Mouse (Mus musculus) MEL (cell line): ENCODE results near the gene Pmpca.

Experiments
- MEF2A ChIP-seq: IDR thresholded peaks from 2 replicates; pipeline ENCODE4 v1.6.1; 2014; ENCODE audit warnings: low read depth, mild to moderate bottlenecking, inconsistent platforms, low read length, improper control_type of control experiment; ENCODE audit not compliant: poor library complexity, insufficient replicate concordance, severe bottlenecking; ENCODE audit errors: extremely low read depth
- POLR2A ChIP-seq, 2 experiments: IDR thresholded peaks; 2 replicates each; pipeline ENCODE4 v1.6.1; 2011 to 2012; ENCODE audit warnings: low read length in 2 of 2, mild to moderate bottlenecking in 2 of 2, control low read depth in 1 of 2, improper control_type of control experiment in 1 of 2, low read depth in 1 of 2, moderate library complexity in 1 of 2; ENCODE audit not compliant: control insufficient read depth in 1 of 2, insufficient read depth in 1 of 2, poor library complexity in 1 of 2
- ZC3H11A ChIP-seq: IDR thresholded peaks from 2 replicates; pipeline ENCODE4 v1.6.1; 2012; ENCODE audit warnings: low read depth, mild to moderate bottlenecking, inconsistent platforms, low read length, improper control_type of control experiment
- ZKSCAN1 ChIP-seq: IDR thresholded peaks from 2 replicates; pipeline ENCODE4 v1.6.1; 2012; ENCODE audit warnings: low read depth, mild to moderate bottlenecking, inconsistent platforms, low read length, improper control_type of control experiment, moderate library complexity

DNA sequence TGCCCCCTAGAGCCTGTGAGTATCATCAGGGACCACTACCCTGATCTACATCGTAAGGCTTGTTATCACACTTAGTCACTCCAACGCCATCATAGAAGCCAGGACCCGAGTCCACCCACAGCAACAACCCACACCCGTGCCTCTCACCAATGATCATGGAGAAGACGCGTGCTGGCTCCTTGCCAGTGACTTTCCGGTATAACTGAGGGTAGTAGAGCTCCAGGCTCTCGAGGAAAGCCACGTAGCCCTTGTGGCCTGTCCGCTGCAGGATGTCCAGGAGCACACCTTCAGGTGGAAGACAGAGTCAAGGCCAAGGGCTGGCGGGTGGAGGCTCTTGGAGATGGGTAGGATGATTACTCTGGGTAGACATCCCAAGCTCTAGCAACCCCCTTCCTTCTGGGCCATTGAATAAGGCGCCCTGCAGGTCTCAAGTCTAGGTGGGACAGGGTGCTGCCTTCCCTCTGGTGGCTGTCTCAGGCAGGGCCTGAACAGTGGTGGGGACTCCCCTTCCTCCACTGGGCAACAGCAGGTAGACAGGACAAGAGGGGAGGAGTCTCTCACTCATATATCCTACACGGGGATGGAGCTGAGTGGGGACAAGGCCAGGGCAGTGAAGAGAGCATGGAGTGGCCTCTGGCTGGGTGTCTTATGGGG, 30.3 kb upstream of the Pmpca start:
- TF ChIP-seq ZKSCAN1, result no peak
- no peak for TF ChIP-seq POLR2A (IDR thresholded peaks at IDR 0.05; ENCODE audit: control insufficient read depth in 1 of 2, insufficient read depth in 1 of 2, low read depth in 1 of 2, low read length in 2 of 2, poor library complexity in 1 of 2)
- no peak for TF ChIP-seq MEF2A
- TF ChIP-seq ZC3H11A, result no peak
